Mouse (Mus musculus): ENCODE measurements at regions not wholly inside any gene's neighbourhood (a gene's known extent, or its start where the extent isn't known, plus 50 kb on each side); places are given as distances from the start of the nearest gene placed in this dataset.

- TF ChIP-seq POLR2A (IDR thresholded peaks at IDR 0.05; ENCODE audit: borderline replicate concordance, extremely low read depth, low read depth, low read length) (no peak), CTCF (IDR thresholded peaks at IDR 0.05; ENCODE audit: insufficient read depth, low read length) (no peak)
- no peak for DNase-seq
- H3K4me3 ChIP-seq (replicated peaks; ENCODE audit: extremely low read depth, low read depth, low read length), result no peak overlapping the region
- WGBS, result 77% methylated on average over 2 of the region's 2 CpGs
- no peaks in the 10 kb centered on the region for H3K4me1 ChIP-seq (ENCODE audit: control insufficient read depth, insufficient read depth, low read length)
These were observed 185.7 kb downstream of the Lmo4 start for GRCm38 (mm10) chr3:144019293-144019692.

- WGBS, result 59% methylated on average over 4 of the region's 4 CpGs
- Histone ChIP-seq H3K4me3 (replicated peaks; ENCODE audit: extremely low read depth, low read depth, low read length) (no peak overlapping the region), H3K4me1 (ENCODE audit: control insufficient read depth, insufficient read depth, low read length) (no peaks in the 10 kb centered on the region)
- no peak for DNase-seq
- TF ChIP-seq CTCF (IDR thresholded peaks at IDR 0.05; ENCODE audit: insufficient read depth, low read length) (no peak), POLR2A (IDR thresholded peaks at IDR 0.05; ENCODE audit: borderline replicate concordance, extremely low read depth, low read depth, low read length) (no peak)
These were observed 186.5 kb downstream of the Lmo4 start for GRCm38 (mm10) chr3:144018559-144018958.

GRCm38 (mm10) chr3:144015236-144015635, 189.8 kb downstream of the Lmo4 start:
- DNase-seq, result no peak
- Histone ChIP-seq H3K4me3 (replicated peaks; ENCODE audit: extremely low read depth, low read depth, low read length) (no peak overlapping the region), H3K4me1 (ENCODE audit: control insufficient read depth, insufficient read depth, low read length) (no peaks in the 10 kb centered on the region)
- 69% methylated on average over 3 of the region's 3 CpGs for WGBS
- TF ChIP-seq POLR2A (IDR thresholded peaks at IDR 0.05; ENCODE audit: borderline replicate concordance, extremely low read depth, low read depth, low read length), result no peak
- no peak for TF ChIP-seq CTCF (IDR thresholded peaks at IDR 0.05; ENCODE audit: insufficient read depth, low read length)

- TF ChIP-seq CTCF (IDR thresholded peaks at IDR 0.05; ENCODE audit: insufficient read depth, low read length) (no peak), POLR2A (IDR thresholded peaks at IDR 0.05; ENCODE audit: borderline replicate concordance, extremely low read depth, low read depth, low read length) (no peak)
- H3K4me1 ChIP-seq (ENCODE audit: control insufficient read depth, insufficient read depth, low read length), result no peaks in the 10 kb centered on the region
- H3K4me3 ChIP-seq (replicated peaks; ENCODE audit: extremely low read depth, low read depth, low read length), result no peak overlapping the region
- no peak for DNase-seq
- WGBS, result 62% methylated on average over 8 of the region's 8 CpGs
These were observed 191.4 kb downstream of the Lmo4 start for GRCm38 (mm10) chr3:144013481-144014125.

GRCm38 (mm10) chr3:144012820-144013219, 192.2 kb downstream of the Lmo4 start:
- TF ChIP-seq POLR2A (IDR thresholded peaks at IDR 0.05; ENCODE audit: borderline replicate concordance, extremely low read depth, low read depth, low read length) (no peak), CTCF (IDR thresholded peaks at IDR 0.05; ENCODE audit: insufficient read depth, low read length) (no peak)
- no peaks in the 10 kb centered on the region for H3K4me1 ChIP-seq (ENCODE audit: control insufficient read depth, insufficient read depth, low read length)
- WGBS, result 55% methylated on average over 6 of the region's 6 CpGs
- no peak overlapping the region for H3K4me3 ChIP-seq (replicated peaks; ENCODE audit: extremely low read depth, low read depth, low read length)
- no peak for DNase-seq

GRCm38 (mm10) chr3:144012173-144012572, 192.8 kb downstream of the Lmo4 start:
- Histone ChIP-seq H3K4me3 (replicated peaks; ENCODE audit: extremely low read depth, low read depth, low read length) (no peak overlapping the region), H3K4me1 (ENCODE audit: control insufficient read depth, insufficient read depth, low read length) (no peaks in the 10 kb centered on the region)
- DNase-seq, result no peak
- 48% methylated on average over 3 of the region's 3 CpGs for whole genome bisulfite sequencing
- TF ChIP-seq POLR2A (IDR thresholded peaks at IDR 0.05; ENCODE audit: borderline replicate concordance, extremely low read depth, low read depth, low read length) (no peak), CTCF (IDR thresholded peaks at IDR 0.05; ENCODE audit: insufficient read depth, low read length) (no peak)

- H3K4me1 ChIP-seq (ENCODE audit: control insufficient read depth, insufficient read depth, low read length), result no peaks in the 10 kb centered on the region
- TF ChIP-seq CTCF (IDR thresholded peaks at IDR 0.05; ENCODE audit: insufficient read depth, low read length) (no peak), POLR2A (IDR thresholded peaks at IDR 0.05; ENCODE audit: borderline replicate concordance, extremely low read depth, low read depth, low read length) (no peak)
- H3K4me3 ChIP-seq (replicated peaks; ENCODE audit: extremely low read depth, low read depth, low read length), result no peak overlapping the region
- DNase-seq, result no peak
- 63% methylated on average over 12 of the region's 12 CpGs for WGBS
These were observed 193.5 kb downstream of the Lmo4 start for GRCm38 (mm10) chr3:144011456-144012025.

- TF ChIP-seq CTCF (IDR thresholded peaks at IDR 0.05; ENCODE audit: insufficient read depth, low read length) (no peak), POLR2A (IDR thresholded peaks at IDR 0.05; ENCODE audit: borderline replicate concordance, extremely low read depth, low read depth, low read length) (no peak)
- 22% methylated on average over 6 of the region's 6 CpGs for WGBS
These were observed 194.5 kb downstream of the Lmo4 start for GRCm38 (mm10) chr3:144010558-144010957.

GRCm38 (mm10) chr3:144007111-144007619, 197.9 kb downstream of the Lmo4 start:
- DNase-seq, result no peak
- Histone ChIP-seq H3K4me1 (ENCODE audit: control insufficient read depth, insufficient read depth, low read length) (no peaks in the 10 kb centered on the region), H3K4me3 (replicated peaks; ENCODE audit: extremely low read depth, low read depth, low read length) (no peak overlapping the region)
- WGBS, result 78% methylated on average over 4 of the region's 4 CpGs
- no peak for TF ChIP-seq CTCF (IDR thresholded peaks at IDR 0.05; ENCODE audit: insufficient read depth, low read length)
- TF ChIP-seq POLR2A (IDR thresholded peaks at IDR 0.05; ENCODE audit: borderline replicate concordance, extremely low read depth, low read depth, low read length), result no peak

More at GRCm38 (mm10) chr3:144010558-144010957, 194.5 kb downstream of the Lmo4 start:
- Histone ChIP-seq H3K4me3 (replicated peaks; ENCODE audit: extremely low read depth, low read depth, low read length) (no peak overlapping the region), H3K4me1 (ENCODE audit: control insufficient read depth, insufficient read depth, low read length) (no peaks in the 10 kb centered on the region)
- DNase-seq, result no peak

- WGBS, result 84% methylated on average over 8 of the region's 8 CpGs
- TF ChIP-seq CTCF (IDR thresholded peaks at IDR 0.05; ENCODE audit: insufficient read depth, low read length) (no peak), POLR2A (IDR thresholded peaks at IDR 0.05; ENCODE audit: borderline replicate concordance, extremely low read depth, low read depth, low read length) (no peak)
- no peak overlapping the region for H3K4me3 ChIP-seq (replicated peaks; ENCODE audit: extremely low read depth, low read depth, low read length)
- no peaks in the 10 kb centered on the region for H3K4me1 ChIP-seq (ENCODE audit: control insufficient read depth, insufficient read depth, low read length)
- DNase-seq, result no peak
These were observed 207.1 kb downstream of the Lmo4 start for GRCm38 (mm10) chr3:143997909-143998308.
